Mouse (Mus musculus): ENCODE measurements around the gene Ablim1.

Gene Ablim1

DNA sequence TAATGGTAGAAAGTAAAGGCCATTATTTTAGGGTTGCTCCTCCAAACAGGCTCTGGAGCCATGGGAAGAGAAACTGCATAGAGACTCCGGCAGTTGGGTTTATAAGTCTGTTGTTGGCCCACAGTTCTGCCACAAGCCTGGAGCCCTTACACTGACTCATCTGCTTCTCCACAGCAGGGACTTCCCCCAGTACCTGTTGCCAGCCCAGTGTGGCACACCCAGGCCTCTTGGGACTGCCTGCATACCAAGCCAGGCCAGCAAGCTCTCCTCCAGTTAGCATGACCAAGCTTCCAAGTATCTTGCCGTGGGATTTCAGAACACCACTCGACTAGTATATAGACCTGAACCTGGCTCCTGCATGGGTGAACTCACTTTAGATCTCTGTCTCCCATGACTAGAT is 299.9 kb downstream of the Ablim1 start:
- no peak for DNase-seq (ENCODE audit: low read depth, low spot score)

DNA sequence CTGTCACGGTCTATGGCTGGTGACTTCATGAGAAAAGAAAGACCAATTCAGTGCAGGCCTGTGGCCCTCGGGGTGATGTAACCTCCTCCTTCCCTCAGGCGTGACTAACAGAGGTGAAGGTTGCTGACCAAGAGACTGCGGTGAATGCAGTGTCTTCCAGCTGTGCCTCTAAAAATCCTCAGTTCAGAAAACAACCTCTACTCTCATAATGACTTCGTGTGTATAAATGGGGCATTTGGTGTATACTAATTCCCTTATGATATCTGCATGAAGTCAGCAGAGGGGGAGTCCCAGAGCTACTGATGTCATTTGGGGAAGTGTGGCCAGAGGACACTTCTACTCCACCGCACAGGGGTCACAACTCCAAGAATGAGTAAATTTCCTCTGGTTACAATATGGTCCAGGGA is 301.4 kb downstream of the Ablim1 start:
- DNase-seq (ENCODE audit: low read depth, low spot score): no peak

DNA sequence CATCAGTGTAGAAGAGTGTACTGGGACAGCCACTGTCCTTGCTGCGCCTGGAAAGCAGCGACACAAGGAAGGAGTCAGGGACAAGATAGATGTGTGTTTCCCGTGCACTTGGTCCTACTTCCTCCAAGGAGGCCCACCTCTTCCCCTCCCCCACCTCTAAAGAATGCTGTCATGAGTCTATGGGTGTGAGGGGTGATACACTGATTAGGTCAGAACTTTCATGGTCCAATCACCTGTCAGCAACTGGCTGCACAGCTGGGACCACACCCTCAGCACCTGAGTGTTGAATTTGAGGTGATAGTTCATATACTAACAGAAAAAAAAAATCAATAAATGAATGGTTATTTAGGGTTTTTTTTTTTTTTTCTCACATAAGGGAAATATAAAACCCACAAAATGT is 302.7 kb downstream of the Ablim1 start:
- DNase-seq (ENCODE audit: low read depth, low spot score): no peak

DNA sequence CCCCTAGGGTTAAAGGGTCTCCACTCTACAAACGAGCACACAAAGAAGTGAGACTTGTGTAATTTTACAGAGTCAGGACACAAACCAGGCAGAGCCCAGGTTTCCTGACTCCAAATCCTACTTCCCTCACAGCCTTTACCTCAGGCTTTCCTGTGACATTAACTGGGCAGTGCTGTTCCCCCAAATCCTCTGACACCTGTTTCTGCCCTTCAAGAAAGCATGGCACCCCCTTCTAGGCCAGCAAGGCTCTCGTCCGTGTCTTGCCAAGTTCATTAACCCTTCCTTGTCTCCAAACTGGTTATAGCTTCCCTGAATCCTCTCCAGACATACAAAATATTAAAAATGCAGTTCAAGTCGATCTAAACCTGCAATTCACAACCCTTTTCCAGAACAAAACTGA is 304.7 kb downstream of the Ablim1 start:
- no peak for DNase-seq (ENCODE audit: low read depth, low spot score)

DNA sequence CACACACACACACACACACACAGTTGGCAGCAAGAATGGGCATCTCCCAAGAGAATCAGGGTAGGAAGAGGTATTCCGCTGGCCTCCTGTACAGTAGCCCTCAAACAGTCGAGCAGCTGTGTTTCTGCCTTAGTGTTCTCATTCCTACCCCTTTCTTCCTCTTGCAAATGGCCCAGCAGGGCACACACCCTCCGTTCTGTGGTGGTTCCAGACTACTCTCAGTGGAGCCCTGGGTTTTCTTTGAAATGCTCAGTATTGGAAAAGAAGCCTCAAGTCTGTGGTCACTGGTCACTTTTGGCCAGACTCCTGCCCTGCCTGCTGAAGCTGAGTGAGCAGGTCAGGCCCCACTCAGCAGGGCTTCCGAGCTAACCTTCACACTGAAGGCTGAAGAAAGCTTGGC is 305.1 kb downstream of the Ablim1 start:
- DNase-seq (ENCODE audit: low read depth, low spot score): no peak

DNA sequence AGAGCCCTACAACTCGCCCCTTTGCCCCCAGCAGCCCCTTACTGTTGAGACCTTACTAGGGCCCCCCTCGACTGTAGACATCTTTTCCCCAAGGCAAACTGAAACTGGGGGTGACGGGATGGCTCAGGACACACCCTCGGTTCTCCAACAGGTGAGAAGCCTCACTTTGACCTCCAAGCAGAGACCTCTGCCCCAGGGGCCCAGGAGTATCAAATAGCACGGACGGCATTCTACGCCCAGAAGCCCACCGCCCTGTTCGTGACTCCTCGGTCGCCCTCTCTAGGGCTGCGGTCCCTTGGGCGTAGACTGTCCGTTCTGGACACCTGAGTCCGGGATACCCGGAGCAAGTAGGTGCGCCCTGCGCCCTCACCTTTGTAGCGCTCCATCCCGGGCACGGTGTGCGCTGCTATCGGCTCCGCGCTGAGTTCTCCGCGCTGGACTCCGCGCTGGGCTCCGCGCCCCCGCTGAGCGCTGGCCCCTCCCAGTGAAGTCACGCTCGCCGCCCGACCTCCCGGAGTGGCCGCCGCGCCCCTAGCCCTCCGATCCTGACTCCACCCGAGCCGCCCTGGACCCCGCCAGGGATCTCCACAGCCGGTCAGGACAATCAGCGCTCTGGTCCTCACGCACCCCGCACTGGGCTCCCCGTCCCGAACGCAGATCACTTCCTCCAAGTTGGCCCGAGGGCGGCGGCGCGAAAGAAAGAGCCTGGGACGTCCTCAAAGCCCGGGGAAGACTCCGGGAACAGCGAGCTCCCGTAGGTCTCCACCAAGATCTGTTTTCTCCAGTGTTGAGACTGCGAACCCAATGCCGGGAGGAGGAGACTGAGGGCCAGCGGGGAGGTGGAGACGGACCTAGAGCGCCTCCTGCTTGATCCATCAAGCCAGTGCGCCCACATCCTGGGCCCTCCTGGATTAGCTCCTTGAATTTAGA is 306.7 kb downstream of the Ablim1 start, which contains the start of gene Afap1l2:
Gene Afap1l2 (minus strand): TSS at position 448 of the 930 bp plus-strand sequence.
- no peak for DNase-seq (ENCODE audit: low read depth, low spot score)

DNA sequence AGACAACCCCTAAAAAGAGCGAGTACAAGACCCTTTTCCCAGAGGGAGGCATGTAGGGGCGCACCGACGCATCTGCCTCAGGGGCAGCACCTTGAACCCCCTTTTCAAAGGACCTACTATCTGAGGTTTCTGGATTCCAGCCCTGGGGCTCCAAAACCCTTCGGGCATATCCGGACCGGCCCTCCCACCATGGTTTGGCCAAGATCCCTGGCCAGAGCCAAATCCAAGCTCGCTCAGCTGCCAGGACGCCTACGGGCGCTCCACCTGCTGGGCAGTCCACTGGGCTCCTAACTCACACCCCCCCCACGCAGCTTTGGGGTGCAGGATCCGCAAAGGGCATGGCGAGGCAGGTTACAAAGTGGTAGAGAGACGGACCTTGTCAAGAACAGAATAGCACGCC is 307.4 kb downstream of the Ablim1 start:
- no peak for DNase-seq (ENCODE audit: low read depth, low spot score)

DNA sequence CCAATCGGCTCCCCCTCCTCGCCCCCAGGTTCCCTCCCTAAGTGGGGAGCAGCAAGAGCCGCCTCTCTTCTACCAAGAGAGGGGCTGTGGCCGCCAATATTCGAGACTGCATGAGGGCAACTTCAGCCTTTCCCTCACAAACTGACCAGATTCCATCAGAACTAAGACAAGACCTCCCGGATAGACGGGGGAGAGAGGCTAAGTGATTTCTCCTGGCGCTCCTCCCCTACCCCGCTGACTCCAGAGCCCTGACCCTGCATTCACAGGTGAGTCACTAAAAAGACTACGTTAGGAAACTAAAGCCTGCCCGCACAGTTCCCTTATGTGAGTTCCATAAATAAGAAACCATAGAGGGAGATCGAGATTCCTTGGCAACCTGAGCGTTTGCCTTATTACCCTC is 307.9 kb downstream of the Ablim1 start:
- DNase-seq (ENCODE audit: low read depth, low spot score): no peak

DNA sequence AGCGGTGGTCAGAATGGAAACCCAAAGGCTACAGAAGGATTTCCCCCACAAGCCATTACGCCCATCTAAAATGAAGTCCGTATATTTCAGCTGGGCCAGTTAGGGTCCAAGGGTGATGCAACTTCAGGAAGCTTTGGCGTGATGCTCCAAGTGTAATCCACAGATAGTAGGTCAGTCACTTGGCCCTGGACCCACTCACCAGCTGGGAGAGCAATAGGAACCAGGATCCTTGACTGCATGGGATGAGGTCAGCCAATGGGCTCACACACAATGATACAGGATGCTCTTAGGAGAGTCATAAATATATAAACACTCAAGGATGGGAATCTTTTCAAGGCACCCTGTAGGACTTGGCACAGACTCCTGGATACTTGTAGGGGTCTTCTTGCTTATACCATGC is 309.7 kb downstream of the Ablim1 start:
- no peak for DNase-seq (ENCODE audit: low read depth, low spot score)

DNA sequence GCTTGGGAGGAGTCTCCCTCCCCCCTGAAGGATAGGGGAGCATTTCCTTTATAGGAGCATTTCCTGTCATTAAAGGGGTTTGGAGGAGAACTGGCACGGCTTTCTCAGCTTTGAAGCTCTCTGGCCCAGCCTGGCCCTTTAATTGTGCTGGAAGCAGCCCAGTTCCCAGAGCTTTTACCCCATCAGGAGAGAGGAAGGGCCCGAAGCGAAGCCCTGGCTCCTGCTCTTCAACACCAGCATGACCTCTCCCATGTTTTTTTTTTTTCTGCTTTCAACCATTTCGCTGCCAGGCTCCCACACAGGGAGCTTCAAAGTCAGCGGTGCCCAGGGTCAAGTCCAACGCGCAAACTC is 311.3 kb downstream of the Ablim1 start:
- DNase-seq (ENCODE audit: low read depth, low spot score): peak; percentile 49

DNA sequence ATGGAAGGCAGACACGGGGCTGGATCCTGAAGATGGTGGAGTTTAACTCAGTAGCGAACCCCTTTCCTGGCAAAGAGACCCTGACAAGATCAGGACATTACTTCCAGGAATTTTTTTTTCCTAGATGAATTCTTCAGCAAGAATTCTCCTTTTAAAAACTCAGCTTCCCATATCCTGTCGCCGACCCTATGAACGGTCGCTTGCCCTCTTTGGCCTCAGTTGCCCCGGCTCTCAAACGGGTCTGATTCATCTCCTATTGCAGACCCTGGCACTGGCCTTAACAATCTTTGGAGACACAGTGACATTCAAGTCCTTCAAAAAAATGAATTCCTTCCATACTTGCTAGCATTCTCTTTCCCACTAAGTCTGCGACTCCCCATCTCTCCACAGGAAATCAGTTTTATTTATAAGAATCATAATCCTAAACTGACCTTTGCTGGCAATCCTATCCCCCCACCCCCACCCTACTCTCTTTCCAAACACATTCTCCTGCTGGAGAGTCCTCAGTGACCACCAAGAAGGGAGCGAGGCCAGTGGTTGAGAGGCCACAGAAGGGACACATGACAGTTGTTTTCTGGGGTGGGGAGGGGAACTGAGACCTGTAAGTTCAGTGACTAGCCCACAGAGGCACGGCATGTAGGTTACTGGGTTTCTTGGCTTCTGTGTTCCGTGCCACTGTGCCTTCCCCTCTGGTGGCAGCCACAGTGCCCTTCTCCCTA is 311.8 kb downstream of the Ablim1 start:
- DNase-seq (ENCODE audit: low read depth, low spot score): no peak

DNA sequence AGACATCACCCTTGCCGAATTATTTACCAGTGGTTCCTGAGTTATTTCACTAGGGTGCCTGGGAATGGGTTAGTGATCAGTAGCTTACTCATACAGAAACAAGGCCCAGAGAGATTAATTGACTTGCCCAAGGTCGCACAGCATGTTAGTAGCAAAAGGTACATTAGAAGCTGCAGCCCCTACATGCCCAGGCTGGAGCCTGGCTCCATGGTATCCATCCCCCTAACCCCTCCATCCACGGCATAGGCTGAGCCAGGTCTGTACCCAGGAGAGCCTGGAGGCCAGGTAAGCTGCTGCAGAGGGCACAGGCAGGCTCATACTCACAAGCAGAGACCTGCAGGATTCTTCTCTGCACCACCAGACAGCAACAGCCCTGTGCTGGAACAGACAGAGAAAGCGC is 312.8 kb downstream of the Ablim1 start:
- DNase-seq (ENCODE audit: low read depth, low spot score): no peak

DNA sequence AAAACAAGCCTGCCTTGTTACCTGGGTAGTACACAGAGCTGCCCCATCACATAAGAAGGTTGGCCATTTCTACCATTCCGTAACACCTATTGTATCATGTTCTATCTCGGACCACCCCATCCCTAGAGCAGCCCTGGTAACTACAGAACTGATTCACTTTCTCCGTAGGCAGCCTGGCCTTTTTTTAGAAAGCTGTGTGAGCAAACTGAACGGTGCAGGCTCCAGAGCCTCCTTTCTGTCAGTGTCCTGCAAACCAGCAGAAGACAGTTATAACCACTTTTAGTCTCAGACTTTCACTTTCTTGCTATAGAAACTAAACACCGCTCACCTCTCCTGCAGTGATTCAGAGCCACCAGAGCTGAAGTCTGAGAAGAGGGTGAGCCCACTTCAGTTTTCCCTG is 314.1 kb downstream of the Ablim1 start:
- no peak for DNase-seq (ENCODE audit: low read depth, low spot score)

DNA sequence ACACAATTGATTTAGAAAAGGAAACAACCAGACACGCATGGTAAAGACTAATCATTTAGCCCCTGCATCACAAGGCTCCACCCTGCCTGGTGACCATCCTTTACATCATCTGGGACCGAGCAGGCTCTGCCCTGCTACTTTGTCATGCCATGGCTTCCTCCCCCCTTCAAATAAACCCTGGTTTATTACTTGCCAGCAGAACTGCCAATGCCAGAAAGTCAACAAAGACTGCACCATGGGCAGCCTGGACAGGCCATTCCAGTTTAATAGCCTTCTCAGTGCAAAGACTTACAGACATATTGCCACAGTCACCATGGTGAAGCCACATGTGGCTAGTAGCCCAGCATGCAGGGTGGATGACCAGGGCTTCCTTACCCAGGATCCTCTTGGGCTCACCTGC is 314.9 kb downstream of the Ablim1 start:
- DNase-seq (ENCODE audit: low read depth, low spot score): no peak

DNA sequence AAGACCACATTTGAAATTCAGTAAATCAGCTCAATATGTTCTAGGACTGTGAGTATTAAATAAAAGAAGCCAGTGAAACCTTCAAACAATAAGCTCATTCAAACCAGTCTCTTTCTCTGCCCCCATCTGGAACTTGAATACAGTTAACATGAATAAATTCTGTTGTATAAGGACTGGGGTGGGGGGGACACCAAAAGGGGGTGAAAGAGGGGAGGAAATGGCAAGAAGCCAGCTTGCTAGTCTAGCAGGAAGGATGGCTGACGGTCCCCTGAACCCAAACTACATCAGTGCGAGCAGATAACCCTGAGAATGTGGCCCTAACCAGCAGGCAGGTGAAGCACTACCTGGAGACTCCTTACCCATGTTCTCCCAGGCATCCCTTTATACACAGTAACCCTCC is 315.8 kb downstream of the Ablim1 start:
- DNase-seq (ENCODE audit: low read depth, low spot score): no peak

DNA sequence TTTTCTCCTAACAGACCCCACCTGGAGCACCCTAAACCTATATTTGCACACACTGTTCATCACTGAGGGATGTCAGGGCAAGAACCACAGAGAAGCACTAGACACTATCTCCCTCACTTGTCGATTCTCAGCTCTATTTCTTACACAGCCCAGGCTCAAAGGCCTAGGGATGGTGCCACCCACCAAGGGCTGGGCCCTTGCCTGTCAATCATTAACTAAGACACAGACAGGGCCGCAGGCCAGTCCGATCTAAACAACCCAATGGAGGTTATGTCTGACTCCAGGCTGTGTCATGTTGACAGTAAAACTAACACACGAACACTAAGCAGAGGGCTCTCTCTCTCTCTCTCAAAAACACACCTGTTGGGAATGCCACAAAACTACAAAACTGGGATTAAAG is 316.4 kb downstream of the Ablim1 start:
- no peak for DNase-seq (ENCODE audit: low read depth, low spot score)

DNA sequence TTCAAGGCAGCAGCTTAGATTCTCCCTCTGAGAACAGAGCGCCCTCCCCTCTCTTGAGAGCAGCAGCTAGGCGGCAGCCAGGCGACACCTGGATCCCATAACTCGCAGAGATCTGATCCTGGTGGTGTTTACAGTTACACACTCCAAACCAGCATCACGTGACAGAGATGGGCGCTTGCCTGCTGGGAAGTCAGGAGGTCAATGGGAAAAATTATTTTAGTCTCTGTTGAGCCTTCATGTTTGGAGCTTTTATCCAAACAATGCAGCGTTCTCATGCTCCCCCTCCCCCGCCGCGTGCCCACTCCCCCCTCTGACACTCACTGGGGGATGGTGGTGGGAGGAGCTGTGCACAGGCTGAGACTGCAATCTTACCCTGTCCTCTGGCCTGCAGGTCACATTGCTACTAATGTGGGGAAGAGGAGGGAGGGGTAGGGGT is 317.5 kb downstream of the Ablim1 start:
- DNase-seq (ENCODE audit: low read depth, low spot score): no peak

DNA sequence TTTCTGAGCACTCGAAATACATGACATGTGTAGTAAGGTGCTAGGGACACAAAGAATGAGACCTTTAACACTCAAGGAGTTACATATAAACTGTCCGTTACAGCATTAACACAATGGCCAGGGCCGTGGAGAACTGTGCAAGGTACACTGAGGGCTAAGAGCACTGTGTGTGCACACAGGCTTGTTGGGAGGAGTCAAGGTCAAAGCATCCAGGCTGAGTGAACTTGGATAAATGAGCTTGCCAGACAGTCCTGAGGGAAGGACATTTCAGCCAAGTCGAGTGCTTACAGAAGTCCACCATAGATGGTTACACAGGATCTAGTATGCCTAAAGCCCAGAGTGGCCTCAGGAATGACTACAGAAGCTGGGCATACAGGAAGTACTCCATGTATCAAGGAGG is 319.3 kb downstream of the Ablim1 start:
- DNase-seq (ENCODE audit: low read depth, low spot score): no peak

DNA sequence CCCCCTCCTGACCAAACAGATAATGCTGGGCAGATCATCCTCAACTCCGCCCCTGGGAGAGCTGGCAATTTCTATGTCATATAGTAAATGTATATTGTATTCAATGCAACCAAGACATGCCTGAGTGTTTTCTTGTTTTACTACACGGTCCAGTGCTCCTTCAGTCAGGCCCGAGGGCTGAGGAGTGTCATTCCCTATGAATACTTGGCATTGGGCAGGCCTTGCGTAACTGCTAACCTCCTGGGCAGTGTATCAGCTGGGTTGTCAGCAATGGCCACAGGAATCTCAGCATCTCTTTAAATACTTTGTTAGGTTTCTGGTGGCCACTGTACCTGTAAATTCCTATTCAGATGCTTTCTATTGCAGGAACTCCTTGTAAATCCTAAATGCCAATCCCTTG is 320.1 kb downstream of the Ablim1 start:
- DNase-seq (ENCODE audit: low read depth, low spot score): no peak

DNA sequence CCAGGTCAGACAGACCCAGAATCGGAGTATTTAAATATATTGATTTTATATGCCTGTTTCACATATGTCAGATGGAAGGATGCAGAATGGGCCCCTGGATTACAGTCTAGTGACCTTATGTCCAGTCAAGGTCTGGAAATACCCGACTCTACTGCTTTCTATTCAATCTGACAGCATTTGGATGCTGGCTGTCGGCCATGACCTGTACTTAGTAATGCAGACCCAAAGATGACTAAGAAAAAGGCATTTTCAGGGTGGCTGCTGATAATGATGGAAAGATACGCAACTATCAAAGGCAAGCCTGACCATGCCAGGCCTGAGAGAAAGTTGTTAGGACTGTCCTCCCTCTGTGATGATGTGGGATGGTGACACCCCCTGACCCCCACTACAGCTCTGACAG is 321.0 kb downstream of the Ablim1 start:
- no peak for DNase-seq (ENCODE audit: low read depth, low spot score)

DNA sequence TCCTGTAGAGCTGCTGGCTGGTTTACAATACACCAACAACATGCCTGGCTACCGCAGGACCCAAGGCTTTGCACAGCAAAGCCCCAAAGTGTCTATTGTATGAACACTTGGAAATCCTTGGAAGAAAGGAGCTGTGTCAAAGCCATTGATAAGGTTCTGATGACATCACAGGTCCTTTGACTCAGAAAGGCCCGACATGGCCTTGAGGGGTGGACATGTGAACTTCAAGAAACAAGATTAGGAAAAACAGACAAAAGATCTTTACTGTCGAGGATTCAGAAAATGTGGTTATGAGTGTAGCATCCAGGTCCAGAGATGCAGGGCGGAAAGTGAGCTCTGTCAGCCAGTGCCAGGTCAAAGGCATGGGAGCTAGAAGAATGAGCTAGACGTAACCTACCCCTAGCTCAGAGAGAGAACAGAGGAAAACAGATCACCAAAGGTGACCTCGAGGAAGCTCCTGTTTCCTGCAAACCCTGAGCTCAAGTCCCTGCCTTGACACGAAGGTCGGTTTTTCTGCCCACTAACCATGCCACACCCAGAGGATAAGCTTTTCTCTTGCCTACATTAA is 321.7 kb downstream of the Ablim1 start:
- DNase-seq (ENCODE audit: low read depth, low spot score): no peak

DNA sequence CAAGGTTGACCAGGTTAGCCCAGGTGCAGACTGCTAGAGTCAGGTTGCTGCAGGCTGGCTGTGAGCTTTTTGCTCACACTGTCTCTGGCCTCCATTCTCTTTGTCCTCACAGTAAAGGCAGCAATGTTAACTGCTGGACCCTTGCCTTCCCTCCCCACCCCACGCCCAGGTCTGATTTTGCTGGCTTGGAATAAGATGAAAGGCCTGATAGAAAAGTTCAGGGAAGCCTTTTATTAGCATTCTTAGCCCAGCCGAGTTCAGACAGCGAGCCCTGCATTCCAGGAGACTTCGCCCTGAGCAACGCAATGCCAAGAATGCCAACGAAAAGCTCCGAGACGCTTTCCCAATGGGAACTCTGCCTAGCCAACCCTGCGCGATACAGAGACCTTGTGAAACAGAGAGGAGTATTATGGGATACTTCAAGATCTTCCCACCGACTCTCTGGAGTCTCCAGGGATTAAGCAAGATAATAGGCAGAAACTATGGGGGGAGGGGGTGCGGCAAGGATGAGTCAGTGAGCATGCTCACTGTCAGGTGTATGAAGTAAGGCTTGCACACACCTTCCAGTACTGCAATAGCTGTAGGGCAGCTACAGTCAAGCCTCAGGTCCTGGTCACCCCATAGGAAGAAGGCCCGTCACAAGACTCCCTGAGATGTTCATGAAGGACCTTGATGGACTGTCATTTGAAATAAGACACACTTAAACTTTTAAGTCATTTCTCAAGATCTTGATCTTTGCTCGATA is 324.2 kb downstream of the Ablim1 start:
- no peak for DNase-seq (ENCODE audit: low read depth, low spot score)

All from brain, embryonic 18.5 days (tissue).